Mouse (Mus musculus) neural tube, embryonic 15.5 days (tissue): ENCODE data around the gene Pgpep1. TPM values are rescaled to one million over a fixed set of nuclear protein-coding genes. Genes with fewer than 3 reads are reported as not detected.

ENCODE experiments used
- ATAC-seq: fragments of 200-750 bp; cut with Nextera tagmentation; 2 replicates; pipeline ENCODE4 v1.8.0; 2017; ENCODE audit warnings: mild to moderate bottlenecking, moderate TSS enrichment, moderate library complexity; ENCODE audit not compliant: low FRiP score
- H3K27ac ChIP-seq: fragments of 300-500 bp; sonication (generic); replicated peaks from 2 replicates; pipeline ENCODE4 v1.5.1; 2015; ENCODE audit warnings: mild to moderate bottlenecking, inconsistent platforms
- H3K27me3 ChIP-seq: fragments of 300-500 bp; sonication (generic); replicated peaks from 2 replicates; pipeline ENCODE4 v1.6.1; 2015; ENCODE audit warnings: inconsistent platforms
- H3K36me3 ChIP-seq: fragments of 300-500 bp; sonication (generic); 2 replicates; pipeline ENCODE4 v1.6.1; 2015; ENCODE audit warnings: inconsistent platforms
- H3K4me1 ChIP-seq: fragments of 300-500 bp; sonication (generic); 2 replicates; pipeline ENCODE4 v1.6.1; 2015; ENCODE audit warnings: inconsistent platforms
- H3K4me2 ChIP-seq: fragments of 300-500 bp; sonication (generic); 2 replicates; pipeline ENCODE4 v1.6.1; 2015; ENCODE audit warnings: inconsistent platforms, mild to moderate bottlenecking, moderate library complexity
- H3K4me3 ChIP-seq: fragments of 300-500 bp; sonication (generic); replicated peaks from 2 replicates; pipeline ENCODE4 v1.5.1; 2015; ENCODE audit warnings: mild to moderate bottlenecking, inconsistent platforms
- H3K9ac ChIP-seq: fragments of 300-500 bp; sonication (generic); replicated peaks from 2 replicates; pipeline ENCODE4 v1.6.1; 2015; ENCODE audit warnings: mild to moderate bottlenecking, inconsistent platforms
- H3K9me3 ChIP-seq: fragments of 300-500 bp; sonication (generic); replicated peaks from 2 replicates; pipeline ENCODE4 v1.6.1; 2016; ENCODE audit warnings: inconsistent platforms
- WGBS: fragments of 180-500 bp; shearing (Covaris S2); methylation state at CpG from one replicate; pipeline ENCODE4 v1.1.7; 2015; ENCODE audit warnings: mixed read lengths; 5-methylcytosine and 5-hydroxymethylcytosine counted together
- polyA plus RNA-seq: library from polyadenylated mRNA; unstranded; fragments of >200 nt; fragmentation: Nextera tagmentation; extraction: Ambion mirVana; gene quantifications from 2 replicates; pipeline ENCODE4 v1.2.1, GENCODE M21; 2015

Gene Pgpep1
- polyA plus RNA-seq, 1 experiment from 2014 or later: 78.6 TPM

DNA sequence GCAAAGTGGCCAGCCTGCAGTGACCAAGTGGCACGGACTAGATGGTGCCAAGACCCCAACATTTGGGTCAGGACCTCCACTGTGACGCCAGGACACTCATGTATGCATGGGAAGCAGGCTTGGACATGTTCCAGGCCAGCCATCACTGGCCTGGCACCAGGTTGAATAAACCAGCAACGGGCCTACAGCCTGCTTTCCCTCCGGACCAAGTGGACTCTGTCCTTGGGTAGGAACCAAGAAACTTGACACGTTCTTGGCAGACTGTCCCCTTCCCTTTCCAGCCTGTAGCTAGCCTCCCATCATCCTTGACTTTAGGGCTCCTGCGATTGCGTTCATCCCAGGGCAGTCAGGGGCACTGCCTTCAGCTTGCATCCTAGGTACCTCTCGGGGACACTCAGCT is 27.4 kb upstream of the Pgpep1 start:
- no peaks in the 10 kb centered on the region for H3K36me3 ChIP-seq
- peaks cover 26% of the 10 kb centered on the region for H3K4me1 ChIP-seq
- no peak overlapping the region for H3K27ac ChIP-seq
- H3K4me3 ChIP-seq: no peak overlapping the region
- ATAC-seq: no peak
- H3K4me2 ChIP-seq: no peak overlapping the region
- no peaks in the 10 kb centered on the region for H3K27me3 ChIP-seq
- H3K9me3 ChIP-seq: no peaks in the 10 kb centered on the region
- WGBS: 86% methylated on average over 8 of the region's 8 CpGs
- no peak overlapping the region for H3K9ac ChIP-seq

DNA sequence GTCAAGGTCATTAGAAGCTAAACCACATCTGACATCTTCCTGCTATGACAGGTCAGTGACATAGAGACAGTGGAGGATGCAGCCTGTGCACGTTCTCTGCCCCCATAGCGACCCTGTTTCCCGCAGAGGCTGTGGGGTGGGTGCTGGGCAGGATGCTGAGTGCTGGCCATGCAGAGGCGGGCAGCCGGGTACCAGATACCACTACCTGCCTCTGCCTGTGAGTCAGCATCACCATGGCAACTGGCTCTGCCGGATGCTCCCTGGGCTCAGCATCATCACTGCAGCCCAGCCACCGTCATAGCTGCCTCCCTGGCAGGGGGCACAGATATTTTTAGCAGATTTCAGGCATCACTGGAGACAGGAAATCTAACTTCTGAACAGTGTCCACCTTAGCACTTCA is 24.1 kb upstream of the Pgpep1 start:
- H3K4me1 ChIP-seq: peaks cover 13% of the 10 kb centered on the region
- ATAC-seq: peak; percentile 69
- H3K4me2 ChIP-seq: no peak overlapping the region
- no peak overlapping the region for H3K27ac ChIP-seq
- H3K9me3 ChIP-seq: no peaks in the 10 kb centered on the region
- no peak overlapping the region for H3K9ac ChIP-seq
- H3K27me3 ChIP-seq: no peaks in the 10 kb centered on the region
- H3K4me3 ChIP-seq: no peak overlapping the region
- 33% methylated on average over 7 of the region's 7 CpGs for WGBS
- H3K36me3 ChIP-seq: peaks cover 5% of the 10 kb centered on the region

DNA sequence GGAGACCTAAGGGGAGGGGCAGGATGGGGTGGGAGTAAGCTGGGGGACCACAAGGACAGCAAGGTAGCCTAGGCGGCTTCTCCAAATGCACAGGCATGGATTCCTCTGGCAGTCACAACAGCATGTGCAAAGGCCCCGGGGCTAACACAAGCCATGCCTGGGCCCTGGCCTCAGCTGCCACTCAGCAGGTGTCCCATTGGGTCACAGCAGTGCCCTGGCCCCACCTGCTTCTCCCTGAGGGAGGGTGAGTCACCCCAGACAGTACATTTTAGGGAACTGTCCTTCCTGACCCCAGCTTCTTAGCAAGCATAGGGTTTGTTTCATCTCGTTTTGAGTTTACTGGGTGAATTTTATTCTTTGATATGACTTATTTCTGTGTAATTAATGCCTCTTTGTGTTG is 22.5 kb upstream of the Pgpep1 start:
- Histone ChIP-seq H3K27ac (no peak overlapping the region), H3K4me2 (no peak overlapping the region), H3K4me3 (no peak overlapping the region), H3K27me3 (no peaks in the 10 kb centered on the region), H3K36me3 (peaks cover 20% of the 10 kb centered on the region), H3K9me3 (no peaks in the 10 kb centered on the region), H3K9ac (0 out of 2 replicates have a peak overlapping the region, but pooled peaks have one; percentile 17), H3K4me1 (peaks cover 13% of the 10 kb centered on the region)
- no peak for ATAC-seq
- WGBS: 62% methylated on average over 3 of the region's 3 CpGs

DNA sequence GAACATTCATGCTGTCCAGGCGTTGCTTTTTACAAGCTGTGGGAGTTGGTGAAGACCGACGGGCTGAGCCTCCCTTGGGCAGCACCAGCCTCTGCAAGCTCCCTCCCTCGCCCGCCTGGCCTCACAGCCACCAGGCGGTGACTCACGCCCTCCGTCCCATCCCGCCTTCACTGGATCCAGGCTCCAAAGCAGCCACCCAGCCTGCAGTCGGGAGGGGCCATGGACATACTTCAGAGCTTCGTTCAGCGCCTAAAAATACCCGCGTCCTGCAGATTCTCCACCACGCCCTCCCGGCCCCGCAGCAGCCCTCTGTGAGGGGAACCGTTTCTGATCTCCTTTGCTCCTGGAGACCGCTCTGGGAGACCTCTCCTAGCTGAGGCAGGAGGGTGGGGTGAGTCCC is 22.0 kb upstream of the Pgpep1 start:
- no peak overlapping the region for H3K4me3 ChIP-seq
- H3K9ac ChIP-seq: 0 out of 2 replicates have a peak overlapping the region, but pooled peaks have one; percentile 17
- H3K27me3 ChIP-seq: no peaks in the 10 kb centered on the region
- H3K27ac ChIP-seq: no peak overlapping the region
- peaks cover 24% of the 10 kb centered on the region for H3K36me3 ChIP-seq
- peaks cover 13% of the 10 kb centered on the region for H3K4me1 ChIP-seq
- H3K4me2 ChIP-seq: peak overlapping the region; percentile 19
- 11% methylated on average over 19 of the region's 19 CpGs for WGBS
- no peaks in the 10 kb centered on the region for H3K9me3 ChIP-seq
- ATAC-seq: no peak

DNA sequence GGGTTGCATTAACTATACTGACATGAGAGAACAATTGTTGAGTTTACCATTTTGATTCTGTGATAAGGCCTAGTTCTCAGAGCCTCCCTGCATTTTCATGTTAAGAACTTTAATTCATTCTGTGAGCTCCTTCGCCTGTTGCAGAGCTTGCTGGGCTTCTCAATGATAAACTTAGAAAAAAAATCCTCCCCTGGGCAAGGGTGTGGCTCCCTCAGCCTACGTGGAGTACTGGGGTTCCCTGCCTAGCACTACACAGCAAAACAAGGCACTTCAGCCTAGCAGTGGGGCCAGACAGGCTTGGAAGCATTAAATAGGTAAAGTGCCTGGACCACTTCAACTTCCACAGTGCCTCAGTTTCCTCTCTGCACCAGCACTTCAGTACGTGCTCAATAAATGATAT is 21.2 kb upstream of the Pgpep1 start:
- H3K27me3 ChIP-seq: no peaks in the 10 kb centered on the region
- ATAC-seq: no peak
- no peak overlapping the region for H3K4me3 ChIP-seq
- peaks cover 24% of the 10 kb centered on the region for H3K36me3 ChIP-seq
- no peak overlapping the region for H3K4me2 ChIP-seq
- H3K9ac ChIP-seq: no peak overlapping the region
- 77% methylated on average over 3 of the region's 3 CpGs for WGBS
- H3K9me3 ChIP-seq: no peaks in the 10 kb centered on the region
- no peak overlapping the region for H3K27ac ChIP-seq
- peaks cover 13% of the 10 kb centered on the region for H3K4me1 ChIP-seq

DNA sequence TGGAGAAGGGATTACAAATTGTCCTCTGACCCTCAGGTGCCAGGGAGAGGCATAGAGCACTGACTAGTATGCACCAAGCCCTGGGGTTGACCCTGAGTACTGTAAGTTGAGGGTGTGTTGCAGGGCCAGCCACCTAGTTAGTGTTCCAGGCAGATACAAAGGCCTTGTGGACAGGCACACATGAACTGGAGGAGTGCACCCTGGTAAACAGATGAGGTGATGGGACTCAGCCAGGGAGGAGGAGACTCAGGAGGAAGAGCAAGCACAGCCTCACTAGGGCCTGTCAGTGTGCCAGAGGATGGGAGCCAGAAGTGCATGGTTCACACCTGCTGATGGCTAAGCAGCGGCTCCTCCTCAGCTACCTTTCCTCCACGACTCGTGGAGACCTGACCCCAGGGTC is 19.9 kb upstream of the Pgpep1 start:
- no peaks in the 10 kb centered on the region for H3K9me3 ChIP-seq
- ATAC-seq: no peak
- peaks cover 24% of the 10 kb centered on the region for H3K36me3 ChIP-seq
- 86% methylated on average over 3 of the region's 3 CpGs for WGBS
- H3K4me3 ChIP-seq: no peak overlapping the region
- no peaks in the 10 kb centered on the region for H3K27me3 ChIP-seq
- H3K27ac ChIP-seq: no peak overlapping the region
- no peak overlapping the region for H3K4me2 ChIP-seq
- H3K4me1 ChIP-seq: peaks cover 18% of the 10 kb centered on the region
- H3K9ac ChIP-seq: no peak overlapping the region

DNA sequence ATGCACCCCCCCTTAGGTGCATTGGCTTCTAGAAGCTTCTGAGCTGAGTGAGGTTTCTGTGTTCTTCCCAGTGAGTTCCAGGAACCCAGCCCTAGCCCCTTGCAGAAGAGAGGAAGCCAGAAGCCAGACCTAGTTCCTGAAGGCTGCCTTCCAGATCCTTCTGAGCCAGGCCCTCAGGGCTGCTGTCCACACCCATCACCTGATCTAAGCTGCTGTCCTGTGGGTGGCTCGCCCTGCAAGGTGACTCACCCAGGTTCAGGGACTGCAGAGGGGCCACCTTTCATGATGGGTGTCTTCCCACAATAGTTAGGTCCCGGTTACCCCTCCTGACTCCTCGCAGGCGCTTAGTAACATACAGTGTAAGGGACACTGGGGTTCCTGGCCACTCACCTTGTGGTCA is 19.2 kb upstream of the Pgpep1 start:
- no peak overlapping the region for H3K27ac ChIP-seq
- H3K4me1 ChIP-seq: peaks cover 20% of the 10 kb centered on the region
- WGBS: 97% methylated on average over 4 of the region's 4 CpGs
- H3K4me3 ChIP-seq: no peak overlapping the region
- peaks cover 24% of the 10 kb centered on the region for H3K36me3 ChIP-seq
- H3K4me2 ChIP-seq: no peak overlapping the region
- no peaks in the 10 kb centered on the region for H3K27me3 ChIP-seq
- no peaks in the 10 kb centered on the region for H3K9me3 ChIP-seq
- H3K9ac ChIP-seq: no peak overlapping the region
- no peak for ATAC-seq

DNA sequence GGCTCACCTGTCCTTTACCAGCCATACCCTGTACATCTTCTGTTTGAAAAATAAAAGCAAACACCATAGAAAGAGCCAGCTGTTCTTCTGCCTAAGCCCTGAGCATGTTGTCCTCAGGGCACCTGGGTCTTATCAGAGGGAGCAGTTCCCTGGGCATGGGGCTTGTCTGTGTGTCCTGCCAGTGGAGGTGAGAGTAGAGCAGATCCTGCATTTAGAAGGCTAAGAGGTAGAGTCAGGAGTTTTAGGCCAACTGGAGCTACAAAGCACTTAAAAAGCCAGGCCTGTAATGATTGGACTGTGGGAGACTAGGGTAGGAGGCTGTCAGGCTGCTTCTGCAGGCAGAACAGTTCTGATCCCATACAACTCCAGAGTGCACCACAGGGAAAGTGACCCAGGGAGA is 18.5 kb upstream of the Pgpep1 start:
- no peak overlapping the region for H3K4me3 ChIP-seq
- no peak overlapping the region for H3K27ac ChIP-seq
- no peak overlapping the region for H3K4me2 ChIP-seq
- H3K27me3 ChIP-seq: no peaks in the 10 kb centered on the region
- peaks cover 24% of the 10 kb centered on the region for H3K4me1 ChIP-seq
- H3K36me3 ChIP-seq: peaks cover 24% of the 10 kb centered on the region
- no peaks in the 10 kb centered on the region for H3K9me3 ChIP-seq
- no peak for ATAC-seq
- H3K9ac ChIP-seq: no peak overlapping the region

DNA sequence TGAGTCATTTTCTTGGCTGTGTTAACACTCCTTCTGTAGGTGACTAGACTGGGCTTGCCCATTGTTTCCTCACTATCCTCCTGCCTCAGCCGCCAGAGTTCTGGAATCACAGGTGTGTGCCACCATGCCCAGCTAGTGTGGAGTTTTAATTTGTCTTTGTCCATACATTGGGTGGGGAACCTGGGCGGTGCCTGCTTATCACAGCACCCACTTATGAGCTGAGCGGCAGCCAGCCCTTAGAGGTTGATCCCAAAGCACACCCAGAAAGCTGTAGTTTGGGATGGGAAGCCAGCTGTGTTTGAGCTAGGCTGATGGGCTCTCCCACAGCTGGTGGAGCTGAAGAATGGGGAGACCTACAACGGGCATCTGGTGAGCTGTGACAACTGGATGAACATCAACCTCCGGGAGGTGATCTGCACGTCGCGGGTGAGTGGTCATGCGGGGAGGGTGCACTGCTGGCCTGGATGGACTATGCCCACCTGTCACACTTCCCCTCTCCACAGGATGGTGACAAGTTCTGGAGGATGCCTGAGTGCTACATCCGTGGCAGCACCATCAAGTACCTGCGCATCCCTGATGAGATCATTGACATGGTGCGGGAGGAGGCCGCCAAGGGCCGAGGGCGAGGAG is 17.4 kb upstream of the Pgpep1 start:
- no peaks in the 10 kb centered on the region for H3K9me3 ChIP-seq
- no peak overlapping the region for H3K9ac ChIP-seq
- no peak overlapping the region for H3K4me3 ChIP-seq
- H3K27ac ChIP-seq: no peak overlapping the region
- peaks cover 27% of the 10 kb centered on the region for H3K4me1 ChIP-seq
- no peak overlapping the region for H3K4me2 ChIP-seq
- no peak for ATAC-seq
- H3K27me3 ChIP-seq: no peaks in the 10 kb centered on the region
- 92% methylated on average over 15 of the region's 15 CpGs for WGBS
- H3K36me3 ChIP-seq: peaks cover 24% of the 10 kb centered on the region

DNA sequence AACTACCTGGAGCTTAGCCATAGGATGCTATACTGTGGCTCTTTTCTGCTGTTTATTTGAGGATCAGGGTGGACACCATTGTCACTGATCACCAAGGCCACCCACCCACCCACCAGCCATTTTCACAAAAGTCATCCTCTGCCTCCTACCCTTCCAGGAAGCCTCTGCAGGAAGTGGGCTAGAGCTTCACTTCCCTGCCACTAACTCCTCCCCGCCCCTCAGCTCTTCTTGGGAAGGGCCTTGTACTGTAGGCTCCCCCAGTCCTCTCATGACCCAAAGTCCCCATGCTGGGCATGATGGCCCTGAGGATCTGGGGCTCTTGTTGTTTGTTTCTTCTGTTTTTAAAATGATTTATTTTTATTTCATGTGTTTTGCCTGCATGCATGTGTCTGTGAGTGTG is 15.1 kb upstream of the Pgpep1 start:
- no peaks in the 10 kb centered on the region for H3K9me3 ChIP-seq
- H3K4me2 ChIP-seq: no peak overlapping the region
- H3K4me3 ChIP-seq: no peak overlapping the region
- H3K27me3 ChIP-seq: no peaks in the 10 kb centered on the region
- peaks cover 24% of the 10 kb centered on the region for H3K36me3 ChIP-seq
- 86% methylated on average over 1 of the region's 1 CpGs for WGBS
- H3K27ac ChIP-seq: no peak overlapping the region
- no peak overlapping the region for H3K9ac ChIP-seq
- ATAC-seq: no peak
- H3K4me1 ChIP-seq: peaks cover 29% of the 10 kb centered on the region

DNA sequence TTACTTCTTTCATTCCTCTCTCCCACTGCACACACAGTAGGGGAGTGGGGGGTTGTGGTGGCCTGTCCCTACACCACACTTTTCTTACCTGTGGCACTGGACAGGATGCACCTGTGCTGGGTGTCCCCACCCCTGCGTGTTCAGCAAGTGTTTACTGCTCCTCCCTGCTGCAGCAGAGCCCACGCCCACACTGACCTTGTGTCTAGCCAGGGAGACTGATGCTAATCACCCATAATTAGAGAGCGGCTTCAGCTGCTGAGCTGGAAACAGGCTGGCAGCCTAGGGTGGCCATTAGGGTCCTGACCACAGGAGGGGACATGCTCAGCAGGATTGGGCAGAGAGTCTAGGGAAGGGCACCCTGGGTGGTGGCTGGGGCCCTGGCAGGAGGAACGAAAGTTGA is 14.5 kb upstream of the Pgpep1 start:
- Histone ChIP-seq H3K4me1 (peaks cover 29% of the 10 kb centered on the region), H3K9me3 (no peaks in the 10 kb centered on the region), H3K36me3 (peaks cover 22% of the 10 kb centered on the region), H3K9ac (peak overlapping the region; percentile 75; the same call in 1 of the 2 replicates), H3K4me3 (no peak overlapping the region; the same call in 1 of the 2 replicates), H3K27ac (peak overlapping the region; percentile 99), H3K4me2 (peak overlapping the region; percentile 69; the same call in 1 of the 2 replicates), H3K27me3 (no peaks in the 10 kb centered on the region)
- WGBS: 91% methylated on average over 4 of the region's 4 CpGs
- ATAC-seq: no peak

DNA sequence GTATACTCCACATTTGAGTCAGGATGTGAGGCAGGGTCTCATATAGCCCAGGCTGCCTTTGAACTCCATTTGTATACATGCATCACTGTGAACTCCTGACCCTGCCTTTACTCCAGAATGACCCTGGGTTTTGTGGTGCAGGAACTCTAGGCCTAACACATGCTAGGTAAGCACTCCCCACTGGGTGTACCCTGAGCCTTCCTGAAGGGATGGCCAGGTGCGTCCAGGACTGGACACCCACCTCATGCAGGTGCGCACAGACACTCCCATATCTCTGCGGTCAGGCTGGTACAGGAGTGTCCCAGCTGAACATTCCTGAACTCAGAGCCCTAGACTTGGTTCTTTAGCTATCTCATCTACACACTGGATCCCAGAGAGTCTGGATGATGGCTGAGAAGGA is 13.9 kb upstream of the Pgpep1 start:
- Histone ChIP-seq H3K9me3 (no peaks in the 10 kb centered on the region), H3K27me3 (no peaks in the 10 kb centered on the region), H3K9ac (peak overlapping the region; percentile 75), H3K4me3 (peak overlapping the region; percentile 78), H3K27ac (peak overlapping the region; percentile 99), H3K36me3 (peaks cover 16% of the 10 kb centered on the region), H3K4me2 (peak overlapping the region; percentile 69), H3K4me1 (peaks cover 29% of the 10 kb centered on the region)
- ATAC-seq: no peak
- 87% methylated on average over 3 of the region's 3 CpGs for WGBS
